Mouse (Mus musculus) testis, adult 2 months (tissue): ENCODE results near the gene Frat1.

Source experiments
- CTCF ChIP-seq: fragments of 200-500 bp; IDR thresholded peaks from 2 replicates; pipeline ENCODE4 v1.5.1; 2012; ENCODE audit warnings: low read depth, mild to moderate bottlenecking, inconsistent platforms, low read length, moderate library complexity; ENCODE audit not compliant: control insufficient read depth, insufficient read depth, insufficient replicate concordance
- POLR2A ChIP-seq: fragments of 200-500 bp; IDR thresholded peaks from 2 replicates; pipeline ENCODE4 v1.6.1; 2012; ENCODE audit warnings: low read depth, mild to moderate bottlenecking, inconsistent platforms, low read length, moderate library complexity; ENCODE audit not compliant: control insufficient read depth

GRCm38 (mm10) chr19:41842196-41842595 lies 12.4 kb downstream of the Frat1 start:
- TF ChIP-seq CTCF (no peak), POLR2A (no peak)
